Mouse (Mus musculus): ENCODE measurements around the gene Fam181a. TPM values are rescaled to one million over a fixed set of nuclear protein-coding genes. Genes with fewer than 3 reads are reported as not detected.

Fam181a gene
- polyA plus RNA-seq (2014; fragmentation: Nextera tagmentation; extraction: Ambion mirVana), result 0.19 TPM in 1 of 2 replicates, not detected in the other

GRCm38 (mm10) chr12:103310744-103311267, at the start of gene Fam181a:
TSS of gene Fam181a (plus strand) at chr12:103310975.
- Histone ChIP-seq H3K9me3 (ENCODE audit: control insufficient read depth, low read length) (peaks cover 4% of the 10 kb centered on the region), H3K36me3 (ENCODE audit: control insufficient read depth, insufficient read depth, low read length) (no peaks in the 10 kb centered on the region), H3K27ac (replicated peaks in 1 of 2; ENCODE audit: control insufficient read depth in 1 of 2, insufficient read depth in 1 of 2, low read depth in 2 of 2, low read length in 2 of 2) (no peak within 1 kb of the TSS), H3K4me3 (ENCODE audit: control insufficient read depth in 1 of 2, insufficient read depth in 1 of 2, low read depth in 1 of 2, low read length in 2 of 2) (no peak within 1 kb of the TSS), H3K9ac (ENCODE audit: low read length) (no peak within 1 kb of the TSS), H3K4me1 (ENCODE audit: control insufficient read depth in 2 of 2, insufficient read depth in 2 of 2, low read length in 2 of 2) (peaks cover 3 to 8% of the 10 kb centered on the region in 2 experiments; a peak in 3 of 4 replicates), H3K27me3 (ENCODE audit: control insufficient read depth, insufficient read depth, low read length) (peaks cover 14% of the 10 kb centered on the region), H3K4me2 (ENCODE audit: low read length) (no peak within 1 kb of the TSS)
- 55% methylated on average over 2 of the region's 2 CpGs for WGBS
- ATAC-seq (ENCODE audit: insufficient number of reproducible peaks, insufficient read depth, low FRiP score, low read depth), result no peak

GRCm38 (mm10) chr12:103262017-103262865, 48.5 kb upstream of the Fam181a start:
- 62% methylated on average over 13 of the region's 13 CpGs for WGBS
- Histone ChIP-seq H3K9me3 (ENCODE audit: control insufficient read depth, low read length) (no peaks in the 10 kb centered on the region), H3K27ac (replicated peaks in 1 of 2; ENCODE audit: control insufficient read depth in 1 of 2, insufficient read depth in 1 of 2, low read depth in 2 of 2, low read length in 2 of 2) (no peak overlapping the region), H3K27me3 (ENCODE audit: control insufficient read depth, insufficient read depth, low read length) (no peaks in the 10 kb centered on the region), H3K4me1 (ENCODE audit: control insufficient read depth in 2 of 2, insufficient read depth in 2 of 2, low read length in 2 of 2) (no peaks in the 10 kb centered on the region), H3K36me3 (ENCODE audit: control insufficient read depth, insufficient read depth, low read length) (no peaks in the 10 kb centered on the region), H3K4me2 (ENCODE audit: low read length) (no peak overlapping the region), H3K9ac (ENCODE audit: low read length) (no peak overlapping the region), H3K4me3 (ENCODE audit: control insufficient read depth in 1 of 2, insufficient read depth in 1 of 2, low read depth in 1 of 2, low read length in 2 of 2) (no peak overlapping the region)
- ATAC-seq (ENCODE audit: insufficient number of reproducible peaks, insufficient read depth, low FRiP score, low read depth), result no peak

GRCm38 (mm10) chr12:103266605-103267004, 44.2 kb upstream of the Fam181a start:
- 16% methylated on average over 3 of the region's 3 CpGs for WGBS
- Histone ChIP-seq H3K27me3 (ENCODE audit: control insufficient read depth, insufficient read depth, low read length) (no peaks in the 10 kb centered on the region), H3K27ac (replicated peaks in 1 of 2; ENCODE audit: control insufficient read depth in 1 of 2, insufficient read depth in 1 of 2, low read depth in 2 of 2, low read length in 2 of 2) (no peak overlapping the region), H3K4me2 (ENCODE audit: low read length) (no peak overlapping the region), H3K4me1 (ENCODE audit: control insufficient read depth in 2 of 2, insufficient read depth in 2 of 2, low read length in 2 of 2) (no peaks in the 10 kb centered on the region), H3K4me3 (ENCODE audit: control insufficient read depth in 1 of 2, insufficient read depth in 1 of 2, low read depth in 1 of 2, low read length in 2 of 2) (no peak overlapping the region), H3K9ac (ENCODE audit: low read length) (no peak overlapping the region), H3K36me3 (ENCODE audit: control insufficient read depth, insufficient read depth, low read length) (no peaks in the 10 kb centered on the region), H3K9me3 (ENCODE audit: control insufficient read depth, low read length) (no peaks in the 10 kb centered on the region)
- ATAC-seq (ENCODE audit: insufficient number of reproducible peaks, insufficient read depth, low FRiP score, low read depth), result no peak

- Histone ChIP-seq H3K4me1 (ENCODE audit: control insufficient read depth in 2 of 2, insufficient read depth in 2 of 2, low read length in 2 of 2) (no peaks in the 10 kb centered on the region), H3K4me3 (ENCODE audit: control insufficient read depth in 1 of 2, insufficient read depth in 1 of 2, low read depth in 1 of 2, low read length in 2 of 2) (no peak overlapping the region), H3K27ac (replicated peaks in 1 of 2; ENCODE audit: control insufficient read depth in 1 of 2, insufficient read depth in 1 of 2, low read depth in 2 of 2, low read length in 2 of 2) (no peak overlapping the region), H3K36me3 (ENCODE audit: control insufficient read depth, insufficient read depth, low read length) (no peaks in the 10 kb centered on the region), H3K27me3 (ENCODE audit: control insufficient read depth, insufficient read depth, low read length) (no peaks in the 10 kb centered on the region), H3K9ac (ENCODE audit: low read length) (no peak overlapping the region), H3K9me3 (ENCODE audit: control insufficient read depth, low read length) (no peaks in the 10 kb centered on the region), H3K4me2 (ENCODE audit: low read length) (no peak overlapping the region)
- WGBS, result 87% methylated on average over 3 of the region's 3 CpGs
- no peak for ATAC-seq (ENCODE audit: insufficient number of reproducible peaks, insufficient read depth, low FRiP score, low read depth)
Measured at GRCm38 (mm10) chr12:103272176-103272575, 38.6 kb upstream of the Fam181a start.

- Histone ChIP-seq H3K36me3 (ENCODE audit: control insufficient read depth, insufficient read depth, low read length) (no peaks in the 10 kb centered on the region), H3K4me3 (ENCODE audit: control insufficient read depth in 1 of 2, insufficient read depth in 1 of 2, low read depth in 1 of 2, low read length in 2 of 2) (no peak overlapping the region), H3K27me3 (ENCODE audit: control insufficient read depth, insufficient read depth, low read length) (no peaks in the 10 kb centered on the region), H3K4me1 (ENCODE audit: control insufficient read depth in 2 of 2, insufficient read depth in 2 of 2, low read length in 2 of 2) (no peaks in the 10 kb centered on the region), H3K9ac (ENCODE audit: low read length) (no peak overlapping the region), H3K9me3 (ENCODE audit: control insufficient read depth, low read length) (no peaks in the 10 kb centered on the region), H3K4me2 (ENCODE audit: low read length) (no peak overlapping the region), H3K27ac (replicated peaks in 1 of 2; ENCODE audit: control insufficient read depth in 1 of 2, insufficient read depth in 1 of 2, low read depth in 2 of 2, low read length in 2 of 2) (no peak overlapping the region)
- ATAC-seq (ENCODE audit: insufficient number of reproducible peaks, insufficient read depth, low FRiP score, low read depth), result no peak
- 56% methylated on average over 6 of the region's 6 CpGs for WGBS
Measured at GRCm38 (mm10) chr12:103273051-103273450, 37.7 kb upstream of the Fam181a start.

GRCm38 (mm10) chr12:103273732-103274131, 37.0 kb upstream of the Fam181a start:
- Histone ChIP-seq H3K9me3 (ENCODE audit: control insufficient read depth, low read length) (no peaks in the 10 kb centered on the region), H3K27me3 (ENCODE audit: control insufficient read depth, insufficient read depth, low read length) (no peaks in the 10 kb centered on the region), H3K4me3 (ENCODE audit: control insufficient read depth in 1 of 2, insufficient read depth in 1 of 2, low read depth in 1 of 2, low read length in 2 of 2) (no peak overlapping the region), H3K36me3 (ENCODE audit: control insufficient read depth, insufficient read depth, low read length) (no peaks in the 10 kb centered on the region), H3K9ac (ENCODE audit: low read length) (no peak overlapping the region), H3K27ac (replicated peaks in 1 of 2; ENCODE audit: control insufficient read depth in 1 of 2, insufficient read depth in 1 of 2, low read depth in 2 of 2, low read length in 2 of 2) (no peak overlapping the region), H3K4me2 (ENCODE audit: low read length) (no peak overlapping the region), H3K4me1 (ENCODE audit: control insufficient read depth in 2 of 2, insufficient read depth in 2 of 2, low read length in 2 of 2) (no peaks in the 10 kb centered on the region)
- WGBS, result 86% methylated on average over 2 of the region's 2 CpGs
- ATAC-seq (ENCODE audit: insufficient number of reproducible peaks, insufficient read depth, low FRiP score, low read depth), result no peak

GRCm38 (mm10) chr12:103276422-103276821, 34.4 kb upstream of the Fam181a start:
- Histone ChIP-seq H3K27me3 (ENCODE audit: control insufficient read depth, insufficient read depth, low read length) (no peaks in the 10 kb centered on the region), H3K4me2 (ENCODE audit: low read length) (no peak overlapping the region), H3K4me3 (ENCODE audit: control insufficient read depth in 1 of 2, insufficient read depth in 1 of 2, low read depth in 1 of 2, low read length in 2 of 2) (no peak overlapping the region), H3K36me3 (ENCODE audit: control insufficient read depth, insufficient read depth, low read length) (no peaks in the 10 kb centered on the region), H3K9ac (ENCODE audit: low read length) (no peak overlapping the region), H3K9me3 (ENCODE audit: control insufficient read depth, low read length) (no peaks in the 10 kb centered on the region), H3K27ac (replicated peaks in 1 of 2; ENCODE audit: control insufficient read depth in 1 of 2, insufficient read depth in 1 of 2, low read depth in 2 of 2, low read length in 2 of 2) (no peak overlapping the region), H3K4me1 (ENCODE audit: control insufficient read depth in 2 of 2, insufficient read depth in 2 of 2, low read length in 2 of 2) (no peaks in the 10 kb centered on the region)
- whole genome bisulfite sequencing, result 61% methylated on average over 4 of the region's 4 CpGs
- ATAC-seq (ENCODE audit: insufficient number of reproducible peaks, insufficient read depth, low FRiP score, low read depth), result no peak
